Mouse (Mus musculus) myocyte (in vitro differentiated cells): ENCODE results near the gene Ifi27l2b.
"Not testable (repeated sequence)": the region's sequence is repeated elsewhere in the genome, so short reads cannot be mapped to it uniquely, and the experiment has no call there.

ENCODE experiments used
- E2F4 ChIP-seq: IDR thresholded peaks from one replicate; pipeline ENCODE4 v1.6.1; 2011; ENCODE audit warnings: mild to moderate bottlenecking, control low read depth, moderate library complexity; ENCODE audit not compliant: insufficient read depth
- MAX ChIP-seq: IDR thresholded peaks from one replicate; pipeline ENCODE4 v1.6.1; 2011; ENCODE audit warnings: low read depth, mild to moderate bottlenecking, control low read depth
- POLR2A ChIP-seq: IDR thresholded peaks from one replicate; pipeline ENCODE4 v1.6.1; 2011; ENCODE audit warnings: low read depth, mild to moderate bottlenecking, control low read depth, moderate library complexity; ENCODE audit not compliant: insufficient read length
- POLR2AphosphoS2 ChIP-seq: IDR thresholded peaks from one replicate; pipeline ENCODE4 v1.6.1; 2011; ENCODE audit warnings: low read depth, control low read depth; ENCODE audit not compliant: insufficient read length
- SRF ChIP-seq: IDR thresholded peaks from one replicate; pipeline ENCODE4 v1.6.1; 2011; ENCODE audit warnings: low read depth; ENCODE audit not compliant: control insufficient read depth, insufficient read length
- USF1 ChIP-seq: IDR thresholded peaks from one replicate; pipeline ENCODE4 v1.6.1; 2011; ENCODE audit warnings: low read depth, mild to moderate bottlenecking, control low read depth, moderate library complexity

- TF ChIP-seq POLR2AphosphoS2, POLR2A, MAX, E2F4, USF1, SRF: not testable (repeated sequence)
Measured at GRCm38 (mm10) chr12:103484200-103484972, 27.4 kb upstream of the Ifi27l2b start.
